In genomic region chr15:9114599-9114998, GRCm38 (mm10) we compare ENCODE assay signal across 20 mouse cellular contexts. TPM values are rescaled to one million over a fixed set of nuclear protein-coding genes. Genes with fewer than 3 reads are reported as not detected.
DNase-seq lines count a peak whose midpoint lies in the region; ATAC-seq and TF ChIP-seq lines count a peak whose summit lies in the region.
"Had no signal": no experiment of that assay in that cellular context is flagged by ENCODE, and none has a peak within 500 bp of the region (broad histone marks: within the 10 kb centered on the region; RNA-seq: fewer than 3 reads in every experiment).

No protein-coding gene starts in this region.

- no peaks in the 10 kb centered on the region for H3K79me2 ChIP-seq in liver, adult 2 months (ENCODE audit: control insufficient read depth, insufficient read depth, low read length)

- peaks cover 15% of the 10 kb centered on the region for H3K36me3 ChIP-seq in heart, embryonic 11.5 days (ENCODE audit: control insufficient read depth, insufficient read depth, low read length)
- H3K36me3 ChIP-seq in lung, embryonic 14.5 days (ENCODE audit: insufficient read depth): peaks cover 85% of the 10 kb centered on the region
- peaks cover 12% of the 10 kb centered on the region for H3K36me3 ChIP-seq in liver, adult 2 months (ENCODE audit: control insufficient read depth, insufficient read depth, low read length)
- peaks cover 48% of the 10 kb centered on the region for H3K36me3 ChIP-seq in liver, postnatal 0 days (replicated peaks; ENCODE audit: insufficient read depth, low read length)

- TF ChIP-seq POLR2A in lung, adult 2 months (IDR thresholded peaks at IDR 0.05; ENCODE audit: borderline replicate concordance, extremely low read depth, low read depth, low read length): no peak
- TF ChIP-seq POLR2A in liver, adult 2 months (IDR thresholded peaks at IDR 0.05; ENCODE audit: extremely low read depth, insufficient read depth, low read length): no peak

- H3K9ac ChIP-seq in heart, embryonic 11.5 days (ENCODE audit: low read depth, low read length): no peak overlapping the region
- H3K9ac ChIP-seq in lung, embryonic 14.5 days: no peak overlapping the region
- H3K9ac ChIP-seq in liver, adult 2 months (ENCODE audit: low read depth, low read length): 0 out of 2 replicates have a peak overlapping the region, but pooled peaks have one; percentile 42
- no peak overlapping the region for H3K9ac ChIP-seq in liver, postnatal 0 days (replicated peaks)
- H3K9ac ChIP-seq: heart, embryonic 12.5 days; hindbrain, embryonic 12.5 days; limb, embryonic 12.5 days; midbrain, embryonic 12.5 days had no signal

- 60% methylated on average over 5 of the region's 5 CpGs for WGBS in heart, embryonic 11.5 days (ENCODE audit: insufficient replicate concordance)
- WGBS in lung, embryonic 14.5 days: 27% methylated on average over 5 of the region's 5 CpGs
- WGBS in lung, adult 2 months: 44% methylated on average over 5 of the region's 5 CpGs
- WGBS in liver, adult 2 months: 19% methylated on average over 5 of the region's 5 CpGs
- 56% methylated on average over 5 of the region's 5 CpGs for WGBS in liver, postnatal 0 days (ENCODE audit: insufficient replicate concordance)

- no peaks in the 10 kb centered on the region for H3K9me3 ChIP-seq in heart, embryonic 11.5 days (replicated peaks; ENCODE audit: control insufficient read depth, low read length)
- no peaks in the 10 kb centered on the region for H3K9me3 ChIP-seq in lung, embryonic 14.5 days (ENCODE audit: low read depth, low read length)
- no peaks in the 10 kb centered on the region for H3K9me3 ChIP-seq in liver, postnatal 0 days (ENCODE audit: low read length)
- H3K9me3 ChIP-seq: heart, embryonic 12.5 days; hindbrain, embryonic 12.5 days; limb, embryonic 12.5 days; midbrain, embryonic 12.5 days had no signal

- TF ChIP-seq EP300 in liver, postnatal 0 days (IDR thresholded peaks at IDR 0.05; ENCODE audit: low read depth): peak; percentile 80

- no peak overlapping the region for H3K27ac ChIP-seq in heart, embryonic 11.5 days (ENCODE audit: low read depth, low read length)
- no peak overlapping the region for H3K27ac ChIP-seq in lung, embryonic 14.5 days (ENCODE audit: low read depth)
- peak overlapping the region; percentile 100 for H3K27ac ChIP-seq in liver, adult 2 months (replicated peaks; ENCODE audit: insufficient read depth, low read depth, low read length)
- H3K27ac ChIP-seq in liver, postnatal 0 days (ENCODE audit: low read depth): peak overlapping the region; percentile 82
- H3K27ac ChIP-seq: hindbrain, embryonic 12.5 days; limb, embryonic 12.5 days; midbrain, embryonic 12.5 days had no signal

- H3K27me3 ChIP-seq in heart, embryonic 11.5 days (ENCODE audit: control insufficient read depth, insufficient read depth, low read length): no peaks in the 10 kb centered on the region
- H3K27me3 ChIP-seq in lung, embryonic 14.5 days (ENCODE audit: insufficient read depth, low read length): no peaks in the 10 kb centered on the region
- H3K27me3 ChIP-seq in liver, adult 2 months (ENCODE audit: control insufficient read depth, insufficient read depth, low read length): no peaks in the 10 kb centered on the region
- H3K27me3 ChIP-seq in liver, postnatal 0 days (ENCODE audit: insufficient read depth, low read length): no peaks in the 10 kb centered on the region
- H3K27me3 ChIP-seq: heart, embryonic 12.5 days; hindbrain, embryonic 12.5 days; limb, embryonic 12.5 days; midbrain, embryonic 12.5 days; Patski had no signal

- no peak overlapping the region for H3K4me2 ChIP-seq in heart, embryonic 11.5 days
- no peak overlapping the region for H3K4me2 ChIP-seq in lung, embryonic 14.5 days
- H3K4me2 ChIP-seq in liver, postnatal 0 days (ENCODE audit: low read depth, low read length): peak overlapping the region; percentile 10; the same call in 1 of the 2 replicates
- H3K4me2 ChIP-seq: heart, embryonic 12.5 days; hindbrain, embryonic 12.5 days; limb, embryonic 12.5 days; midbrain, embryonic 12.5 days had no signal

- H3K4me1 ChIP-seq in heart, embryonic 11.5 days (ENCODE audit: control insufficient read depth, insufficient read depth, low read length): no peaks in the 10 kb centered on the region
- no peaks in the 10 kb centered on the region for H3K4me1 ChIP-seq in lung, embryonic 14.5 days (ENCODE audit: insufficient read depth)
- no peaks in the 10 kb centered on the region for H3K4me1 ChIP-seq in lung, adult 2 months (ENCODE audit: control insufficient read depth, insufficient read depth, low read length)
- peaks cover 28% of the 10 kb centered on the region for H3K4me1 ChIP-seq in liver, adult 2 months (ENCODE audit: control insufficient read depth, insufficient read depth, low read length)
- H3K4me1 ChIP-seq in liver, postnatal 0 days (ENCODE audit: insufficient read depth): peaks cover 4% of the 10 kb centered on the region
- H3K4me1 ChIP-seq: hindbrain, embryonic 12.5 days; limb, embryonic 12.5 days; midbrain, embryonic 12.5 days had no signal

- ATAC-seq in heart, embryonic 11.5 days (replicated peaks; ENCODE audit: insufficient number of reproducible peaks, low FRiP score, low TSS enrichment): no peak
- peak; percentile 16; the same call in 1 of the 2 replicates for ATAC-seq in lung, embryonic 14.5 days (ENCODE audit: insufficient read depth)
- peak; percentile 93 for ATAC-seq in liver, postnatal 0 days
- ATAC-seq in granulocyte monocyte progenitor cell, adult 5-6 weeks (replicated peaks; ENCODE audit: poor library complexity, severe bottlenecking): no peak
- ATAC-seq: CD4-positive, CD25-positive, alpha-beta regulatory T cell, adult 4 months; forebrain, embryonic 16.5 days; lung, postnatal 0 days; Patski had no signal

- peak; percentile 55 for DNase-seq in heart, adult 11 months
- no peak for DNase-seq in lung, embryonic 14.5 days
- DNase-seq in lung, adult 2 months: no peak
- DNase-seq in liver, adult 2 months (ENCODE audit: extremely low read depth, low read depth, low spot score): peak; percentile 99
- DNase-seq in liver, postnatal 0 days: peak; percentile 73
- DNase-seq: adrenal gland, postnatal 25 days; cerebellum, adult 11-12 months; cerebellum, postnatal 14 days; heart, postnatal 14 days; right cerebral cortex, postnatal 25 days had no signal

- H3K4me3 ChIP-seq in heart, embryonic 11.5 days (ENCODE audit: low read depth, low read length): no peak overlapping the region
- no peak overlapping the region for H3K4me3 ChIP-seq in lung, embryonic 14.5 days (ENCODE audit: low read depth, low read length)
- H3K4me3 ChIP-seq in lung, adult 2 months (replicated peaks; ENCODE audit: extremely low read depth, low read depth, low read length): no peak overlapping the region
- H3K4me3 ChIP-seq in liver, adult 2 months (ENCODE audit: insufficient read depth, low read depth, low read length): no peak overlapping the region
- no peak overlapping the region for H3K4me3 ChIP-seq in liver, postnatal 0 days (ENCODE audit: low read depth, low read length)
- H3K4me3 ChIP-seq: heart, embryonic 12.5 days; hindbrain, embryonic 12.5 days; limb, embryonic 12.5 days; midbrain, embryonic 12.5 days had no signal

- no peak for TF ChIP-seq CTCF in lung, embryonic 14.5 days (IDR thresholded peaks at IDR 0.05; ENCODE audit: low read depth)
- TF ChIP-seq CTCF in lung, adult 2 months (IDR thresholded peaks at IDR 0.05; ENCODE audit: insufficient read depth, low read length): no peak
- TF ChIP-seq CTCF in liver, adult 2 months (IDR thresholded peaks at IDR 0.05; ENCODE audit: low read depth, low read length): no peak
- no peak for TF ChIP-seq CTCF in liver, postnatal 0 days (IDR thresholded peaks at IDR 0.05; ENCODE audit: low read depth)

RNA-seq across cellular contexts. Expression of gene Lmbrd2, which starts 25.8 kb away (rescaled TPM):
- polyA plus RNA-seq in heart, embryonic 11.5 days (2014; fragmentation: Nextera tagmentation; extraction: Ambion mirVana): 3.4 and 4.3 TPM in 2 replicates
- 3.4 and 3.5 TPM in 2 replicates for polyA plus RNA-seq in lung, embryonic 14.5 days (2014; fragmentation: Nextera tagmentation; extraction: Ambion mirVana)
- 7.5 and 15.3 TPM in 2 replicates for polyA plus RNA-seq in lung, adult 2 months (2012; rRNA removed)
- total RNA-seq in liver, adult 2 months (2014; rRNA removed): 38.4 and 40.8 TPM in 2 replicates
- 17.0 and 23.7 TPM in 2 replicates for polyA plus RNA-seq in liver, adult 2 months (2012; rRNA removed)
- polyA plus RNA-seq in liver, postnatal 0 days (2015; fragmentation: Nextera tagmentation; extraction: Ambion mirVana): 1.5 and 1.8 TPM in 2 replicates
- 10.1 and 16.1 TPM in 2 replicates for total RNA-seq in granulocyte monocyte progenitor cell, adult 5-6 weeks (2014; fragmentation: Nextera tagmentation)
- 6.6 and 7.0 TPM in 2 replicates for total RNA-seq in granulocyte monocyte progenitor cell, adult 5-6 weeks (2017)

RNA-seq across cellular contexts. Expression of gene Skp2, which starts 40.6 kb away (rescaled TPM):
- 53.3 and 55.0 TPM in 2 replicates for polyA plus RNA-seq in heart, embryonic 11.5 days (2014; fragmentation: Nextera tagmentation; extraction: Ambion mirVana)
- 102 and 106 TPM in 2 replicates for polyA plus RNA-seq in lung, embryonic 14.5 days (2014; fragmentation: Nextera tagmentation; extraction: Ambion mirVana)
- 0.91 and 1.6 TPM in 2 replicates for polyA plus RNA-seq in lung, adult 2 months (2012; rRNA removed)
- 1.6 and 1.7 TPM in 2 replicates for total RNA-seq in liver, adult 2 months (2014; rRNA removed)
- 0.29 and 0.62 TPM in 2 replicates for polyA plus RNA-seq in liver, adult 2 months (2012; rRNA removed)
- polyA plus RNA-seq in liver, postnatal 0 days (2015; fragmentation: Nextera tagmentation; extraction: Ambion mirVana): 6.0 and 6.4 TPM in 2 replicates
- 25.1 and 36.9 TPM in 2 replicates for total RNA-seq in granulocyte monocyte progenitor cell, adult 5-6 weeks (2014; fragmentation: Nextera tagmentation)
- total RNA-seq in granulocyte monocyte progenitor cell, adult 5-6 weeks (2017): 22.4 and 32.4 TPM in 2 replicates

RNA-seq across cellular contexts. Expression of gene Nadk2, which starts 43.5 kb away (rescaled TPM):
- polyA plus RNA-seq in heart, embryonic 11.5 days (2014; fragmentation: Nextera tagmentation; extraction: Ambion mirVana): 57.1 and 65.3 TPM in 2 replicates
- polyA plus RNA-seq in lung, embryonic 14.5 days (2014; fragmentation: Nextera tagmentation; extraction: Ambion mirVana): 38.6 and 42.1 TPM in 2 replicates
- 11.5 and 12.0 TPM in 2 replicates for polyA plus RNA-seq in lung, adult 2 months (2012; rRNA removed)
- 162 and 163 TPM in 2 replicates for total RNA-seq in liver, adult 2 months (2014; rRNA removed)
- 71.8 and 91.9 TPM in 2 replicates for polyA plus RNA-seq in liver, adult 2 months (2012; rRNA removed)
- polyA plus RNA-seq in liver, postnatal 0 days (2015; fragmentation: Nextera tagmentation; extraction: Ambion mirVana): 57.6 and 59.0 TPM in 2 replicates
- 31.8 and 52.6 TPM in 2 replicates for total RNA-seq in granulocyte monocyte progenitor cell, adult 5-6 weeks (2014; fragmentation: Nextera tagmentation)
- 57.9 and 63.5 TPM in 2 replicates for total RNA-seq in granulocyte monocyte progenitor cell, adult 5-6 weeks (2017)

Comparison
In these comparisons a context has a peak if more than half of its experiments do, and no peak if none do; other contexts are left out.
1. DNase-seq: peak in heart, adult 11 months (single experiment), liver, adult 2 months (single experiment) and liver, postnatal 0 days (single experiment); none in lung, embryonic 14.5 days (single experiment) and lung, adult 2 months (single experiment).
2. ATAC-seq: peak in lung, embryonic 14.5 days (single experiment) and liver, postnatal 0 days (single experiment); none in heart, embryonic 11.5 days (single experiment) and granulocyte monocyte progenitor cell, adult 5-6 weeks (single experiment).
3. H3K27ac ChIP-seq: peak in liver, adult 2 months (single experiment) and liver, postnatal 0 days (single experiment); none in heart, embryonic 11.5 days (single experiment) and lung, embryonic 14.5 days (single experiment).